Mouse (Mus musculus): ENCODE results near the gene Tbc1d25. TPM values are rescaled to one million over a fixed set of nuclear protein-coding genes. Genes with fewer than 3 reads are reported as not detected.

Gene Tbc1d25
- polyA plus RNA-seq (2021; fragmentation: Nextera tagmentation) = 10.7 and 11.2 TPM in 2 replicates
- long read RNA-seq, experiment 1, transcript Tbc1d25-201 (6 exons, 2,648 nt) = major isoform, 45 of 51 reads
- long read RNA-seq, experiment 1, partial matches to known transcripts = 0 of 51 reads
- long read RNA-seq, experiment 1, other reads (novel, unspliced or antisense) = 2 of 51 reads
- long read RNA-seq, experiment 2, partial matches to known transcripts = 2 of 8 reads
- long read RNA-seq, experiment 2, other reads (novel, unspliced or antisense) = 3 of 8 reads

GRCm38 (mm10) chrX:8175504-8176385 is at the start of gene Tbc1d25:
Tbc1d25 (minus strand) TSS chrX:8176181.

GRCm38 (mm10) chrX:8206015-8206693 is 30.2 kb upstream of the Tbc1d25 start, which contains the start of gene Porcn:
Porcn (minus strand) TSS chrX:8206525.

GRCm38 (mm10) chrX:8193419-8193723 is 17.4 kb upstream of the Tbc1d25 start, which contains the start of gene Ebp:
Ebp (minus strand) TSS chrX:8193512.

GRCm38 (mm10) chrX:8145153-8145991 is 30.6 kb downstream of the Tbc1d25 start, which contains the start of gene Rbm3:
Rbm3 (minus strand) TSS chrX:8145880.

GRCm38 (mm10) chrX:8132017-8132976 is 43.7 kb downstream of the Tbc1d25 start, which contains the start of gene Wdr13:
Wdr13 (minus strand) TSS chrX:8132892.

Other genes starting within 250 kb of the Tbc1d25 start
- gene Eras, start 247.6 kb downstream of the Tbc1d25 start, polyA plus RNA-seq (2021; fragmentation: Nextera tagmentation) = not detected in 2 replicates
- 9.2 and 9.8 TPM in 2 replicates for gene Hdac6, start 228.3 kb downstream of the Tbc1d25 start, polyA plus RNA-seq (2021; fragmentation: Nextera tagmentation)
- gene Gata1, start 198.1 kb downstream of the Tbc1d25 start, polyA plus RNA-seq (2021; fragmentation: Nextera tagmentation) = not detected in 2 replicates
- gene Glod5, start 157.7 kb downstream of the Tbc1d25 start, polyA plus RNA-seq (2021; fragmentation: Nextera tagmentation) = 0.33 TPM in 1 of 2 replicates, not detected in the other
- 7.6 and 9.3 TPM in 2 replicates for gene Suv39h1, start 101.4 kb downstream of the Tbc1d25 start, polyA plus RNA-seq (2021; fragmentation: Nextera tagmentation)
- gene Was, start 85.7 kb downstream of the Tbc1d25 start, polyA plus RNA-seq (2021; fragmentation: Nextera tagmentation) = 0.25 and 0.46 TPM in 2 replicates
- gene Wdr13, start 43.3 kb downstream of the Tbc1d25 start, polyA plus RNA-seq (2021; fragmentation: Nextera tagmentation) = 17.2 and 22.4 TPM in 2 replicates
- 160 and 174 TPM in 2 replicates for gene Rbm3, start 30.3 kb downstream of the Tbc1d25 start, polyA plus RNA-seq (2021; fragmentation: Nextera tagmentation)
- 21.2 and 23.3 TPM in 2 replicates for gene Ebp, start 17.3 kb upstream of the Tbc1d25 start, polyA plus RNA-seq (2021; fragmentation: Nextera tagmentation)
- 57.0 and 59.0 TPM in 2 replicates for gene Porcn, start 30.3 kb upstream of the Tbc1d25 start, polyA plus RNA-seq (2021; fragmentation: Nextera tagmentation)
- 29.1 and 29.3 TPM in 2 replicates for gene Ftsj1, start 76.2 kb upstream of the Tbc1d25 start, polyA plus RNA-seq (2021; fragmentation: Nextera tagmentation)
- 2.8 and 4.6 TPM in 2 replicates for gene Slc38a5, start 95.0 kb upstream of the Tbc1d25 start, polyA plus RNA-seq (2021; fragmentation: Nextera tagmentation)
- gene Ssxb10, start 151.2 kb upstream of the Tbc1d25 start, polyA plus RNA-seq (2021; fragmentation: Nextera tagmentation) = not detected in 2 replicates
- gene Ssxb9, start 190.8 kb upstream of the Tbc1d25 start, polyA plus RNA-seq (2021; fragmentation: Nextera tagmentation) = not detected in 2 replicates
- gene Ssxb1, start 237.1 kb upstream of the Tbc1d25 start, polyA plus RNA-seq (2021; fragmentation: Nextera tagmentation) = not detected in 2 replicates